Mouse (Mus musculus): ENCODE results near the gene Gm10338. TPM values are rescaled to one million over a fixed set of nuclear protein-coding genes. Genes with fewer than 3 reads are reported as not detected.

Gene Gm10338
- polyA plus RNA-seq (2014; fragmentation: Illumina TruSeq; extraction: RNeasy Lipid Tissue Mini Kit (QIAGEN cat#74804); ENCODE audit: low read depth, low replicate concordance), result 3.0 TPM

DNA sequence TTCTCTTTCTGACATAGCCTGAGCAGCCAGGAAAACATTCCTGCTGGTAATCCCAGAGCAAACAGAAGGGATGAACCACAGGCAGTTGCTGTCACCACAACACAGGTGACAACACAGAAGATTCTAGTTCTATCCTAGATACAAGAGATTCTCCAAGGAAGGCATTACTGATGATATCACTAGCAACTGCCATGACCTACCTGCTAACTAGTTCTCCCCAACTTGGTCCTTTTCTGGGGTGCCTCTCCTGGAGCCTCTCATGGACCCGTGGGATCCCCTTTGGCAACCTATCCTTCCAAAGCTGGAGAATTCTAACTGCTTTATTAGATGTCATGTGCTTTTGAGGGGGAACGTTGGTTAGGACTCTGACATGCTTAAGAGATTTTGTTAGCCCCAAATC is at the start of gene Gm10338:
TSS of gene Gm10338 (minus strand) at position 101 of the 400 bp plus-strand sequence.

DNA sequence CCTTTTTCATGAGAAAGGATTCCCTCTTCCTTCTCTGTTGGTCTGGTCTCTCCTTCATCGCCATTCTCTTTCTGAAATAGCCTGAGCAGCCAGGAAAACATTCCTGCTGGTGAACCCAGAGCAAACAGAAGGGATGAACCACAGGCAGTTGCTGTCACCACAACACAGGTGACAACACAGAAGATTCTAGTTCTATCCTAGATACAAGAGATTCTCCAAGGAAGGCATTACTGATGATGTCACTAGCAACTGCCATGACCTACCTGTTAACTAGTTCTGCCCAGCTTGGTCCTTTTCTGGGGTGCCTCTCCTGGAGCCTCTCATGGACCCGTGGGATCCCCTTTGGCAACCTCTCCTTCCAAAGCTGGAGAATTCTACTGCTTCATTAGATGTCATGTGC is 48.5 kb upstream of the Gm10338 start, which contains the start of gene Gm10128:
TSS of gene Gm10128 (minus strand) at position 101 of the 400 bp plus-strand sequence.

DNA sequence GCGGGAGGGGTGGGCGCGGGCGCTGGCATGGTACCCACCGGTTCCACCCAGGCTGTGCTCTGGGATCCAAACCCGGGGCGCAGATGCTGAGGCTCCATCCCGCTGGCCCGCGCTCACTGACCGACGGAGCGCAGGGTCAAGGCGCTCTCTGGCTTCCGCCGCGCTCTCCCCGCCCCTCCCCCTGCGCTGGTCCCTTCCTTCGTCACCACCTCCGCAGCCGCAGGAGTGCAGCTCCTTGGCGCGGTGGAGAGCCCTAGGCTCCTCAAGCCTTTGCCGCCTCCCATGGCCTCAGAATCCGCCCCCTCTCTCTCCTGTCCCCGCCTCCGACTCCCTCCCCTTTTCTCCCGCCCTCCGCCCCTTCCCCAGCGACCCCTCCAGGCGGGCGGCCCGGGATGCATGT is 27.0 kb downstream of the Gm10338 start, which contains the start of gene Gm3558:
TSS of gene Gm3558 (minus strand) at position 185 of the 400 bp plus-strand sequence.

Other genes starting within 250 kb of the Gm10338 start
- gene Gm8374, start 230.5 kb downstream of the Gm10338 start, polyA plus RNA-seq (2014; fragmentation: Illumina TruSeq; extraction: RNeasy Lipid Tissue Mini Kit (QIAGEN cat#74804); ENCODE audit: low read depth, low replicate concordance), result 14.2 TPM
- gene Gm3755, start 144.7 kb downstream of the Gm10338 start, polyA plus RNA-seq (2014; fragmentation: Illumina TruSeq; extraction: RNeasy Lipid Tissue Mini Kit (QIAGEN cat#74804); ENCODE audit: low read depth, low replicate concordance), result 0.34 TPM
- 6.4 TPM for gene Gm3752, start 111.8 kb downstream of the Gm10338 start, polyA plus RNA-seq (2014; fragmentation: Illumina TruSeq; extraction: RNeasy Lipid Tissue Mini Kit (QIAGEN cat#74804); ENCODE audit: low read depth, low replicate concordance)
- 4.6 TPM for gene Gm3558, start 27.0 kb downstream of the Gm10338 start, polyA plus RNA-seq (2014; fragmentation: Illumina TruSeq; extraction: RNeasy Lipid Tissue Mini Kit (QIAGEN cat#74804); ENCODE audit: low read depth, low replicate concordance)
- gene Gm10128, start 48.4 kb upstream of the Gm10338 start, polyA plus RNA-seq (2014; fragmentation: Illumina TruSeq; extraction: RNeasy Lipid Tissue Mini Kit (QIAGEN cat#74804); ENCODE audit: low read depth, low replicate concordance), result 0.46 TPM
- gene Gm26661, start 196.0 kb upstream of the Gm10338 start, polyA plus RNA-seq (2014; fragmentation: Illumina TruSeq; extraction: RNeasy Lipid Tissue Mini Kit (QIAGEN cat#74804); ENCODE audit: low read depth, low replicate concordance), result not detected
- gene Flnb, start 222.4 kb upstream of the Gm10338 start, polyA plus RNA-seq (2014; fragmentation: Illumina TruSeq; extraction: RNeasy Lipid Tissue Mini Kit (QIAGEN cat#74804); ENCODE audit: low read depth, low replicate concordance), result 2.1 TPM